Mouse (Mus musculus) heart, postnatal 0 days (tissue): ENCODE measurements around the gene Gm11549. TPM values are rescaled to one million over a fixed set of nuclear protein-coding genes. Genes with fewer than 3 reads are reported as not detected.
A peak's percentile ranks its signal among the peaks of the same experiment; 100 is the strongest.

Experiments used
- ATAC-seq: fragments of 200-750 bp; cut with Nextera tagmentation; 2 replicates; pipeline ENCODE4 v1.8.0; 2017; ENCODE audit warnings: low read depth, moderate number of reproducible peaks, moderate library complexity; ENCODE audit not compliant: insufficient read depth
- DNase-seq: peaks from one replicate; pipeline ENCODE4 v3.0.0-alpha.2; 2016; ENCODE audit warnings: low spot score
- H3K27ac ChIP-seq: fragments of 300-500 bp; sonication (generic); 2 replicates; pipeline ENCODE4 v1.5.1; 2014; ENCODE audit warnings: low read depth, mild to moderate bottlenecking
- H3K27me3 ChIP-seq: fragments of 300-500 bp; sonication (generic); 2 replicates; pipeline ENCODE4 v1.6.1; 2014; ENCODE audit warnings: low read length, mixed read lengths; ENCODE audit not compliant: control insufficient read depth, insufficient read depth
- H3K36me3 ChIP-seq: fragments of 300-500 bp; sonication (generic); replicated peaks from 2 replicates; pipeline ENCODE4 v1.6.1; 2014; ENCODE audit warnings: low read length, mixed read lengths; ENCODE audit not compliant: control insufficient read depth, insufficient read depth
- H3K4me1 ChIP-seq: fragments of 300-500 bp; sonication (generic); 2 replicates; pipeline ENCODE4 v1.6.1; 2014; ENCODE audit warnings: antibody characterized with exemption; ENCODE audit not compliant: control insufficient read depth, insufficient read depth
- H3K4me2 ChIP-seq: fragments of 300-500 bp; sonication (generic); 2 replicates; pipeline ENCODE4 v1.6.1; 2014; ENCODE audit warnings: low read depth, mild to moderate bottlenecking, low read length, moderate library complexity
- H3K4me3 ChIP-seq: fragments of 300-500 bp; sonication (generic); 2 replicates; pipeline ENCODE4 v1.5.1; 2014; ENCODE audit warnings: low read depth, low read length
- H3K9ac ChIP-seq: fragments of 300-500 bp; sonication (generic); replicated peaks from 2 replicates; pipeline ENCODE4 v1.6.1; 2014; ENCODE audit warnings: low read depth, low read length, mixed read lengths
- H3K9me3 ChIP-seq: fragments of 300-500 bp; sonication (generic); replicated peaks from 2 replicates; pipeline ENCODE4 v1.6.1; 2016; ENCODE audit warnings: low read length; ENCODE audit not compliant: control insufficient read depth
- CTCF ChIP-seq: IDR thresholded peaks from 2 replicates; pipeline ENCODE4 v1.5.1; 2016; ENCODE audit warnings: antibody characterized with exemption, control low read depth, low read depth
- EP300 ChIP-seq: IDR thresholded peaks from 2 replicates; pipeline ENCODE4 v1.6.1; 2016; ENCODE audit warnings: antibody characterized with exemption, low read depth
- WGBS: fragments of 180-500 bp; shearing (Covaris S2); extraction: QIAGEN DNeasy Blood & Tissue Kit; methylation state at CpG from one replicate; pipeline ENCODE4 v1.1.7; 2014; 5-methylcytosine and 5-hydroxymethylcytosine counted together
- polyA plus RNA-seq: library from polyadenylated mRNA; unstranded; fragments of >200 nt; fragmentation: Nextera tagmentation; extraction: Ambion mirVana; gene quantifications from 2 replicates; pipeline ENCODE4 v1.2.1, GENCODE M21; 2015
- total RNA-seq: library from RNA; depleted of rRNA; stranded (reverse); fragments of >200 nt; gene quantifications from 2 replicates; pipeline ENCODE4 v1.2.3, GENCODE M21; 2014; ENCODE audit warnings: low replicate concordance

The Gm11549 gene
- total and polyA plus RNA-seq, 2 experiments from 2014 or later: 0.26 TPM; not detected in 1

- ATAC-seq (peak; percentile 94), DNase-seq (peak; percentile 79)
- H3K36me3 ChIP-seq: peaks cover 30% of the 10 kb centered on the region
- peak within 1 kb of the TSS; percentile 58 for H3K9ac ChIP-seq
- H3K4me3 ChIP-seq: peak within 1 kb of the TSS; percentile 61
- under 1% methylated on average over 39 of the region's 39 CpGs for WGBS
- no peak for TF ChIP-seq EP300
- 0 out of 2 replicates have a peak, but pooled peaks have one; percentile 0 for TF ChIP-seq CTCF
- H3K9me3 ChIP-seq: no peaks in the 10 kb centered on the region
- 0 out of 2 replicates have a peak within 1 kb of the TSS, but pooled peaks have one; percentile 5 for H3K27ac ChIP-seq
- no peaks in the 10 kb centered on the region for H3K27me3 ChIP-seq
- H3K4me2 ChIP-seq: peak within 1 kb of the TSS; percentile 78
- no peaks in the 10 kb centered on the region for H3K4me1 ChIP-seq
Observed at GRCm38 (mm10) chr3:36552406-36553047, 30.9 kb upstream of the Gm11549 start, which contains the start of gene Exosc9. TSS of gene Exosc9 (plus strand) at chr3:36552606.

GRCm38 (mm10) chr3:36551851-36552384, 30.3 kb upstream of the Gm11549 start:
- peak; percentile 62 for ATAC-seq
- Histone ChIP-seq H3K27ac (0 out of 2 replicates have a peak overlapping the region, but pooled peaks have one; percentile 5), H3K4me2 (peak overlapping the region; percentile 78), H3K4me1 (no peaks in the 10 kb centered on the region), H3K9me3 (no peaks in the 10 kb centered on the region), H3K9ac (peak overlapping the region; percentile 58), H3K4me3 (peak overlapping the region; percentile 61), H3K27me3 (no peaks in the 10 kb centered on the region), H3K36me3 (peaks cover 24% of the 10 kb centered on the region)
- no peak for TF ChIP-seq EP300
- TF ChIP-seq CTCF: no peak
- 22% methylated on average over 12 of the region's 12 CpGs for WGBS
- DNase-seq: peak; percentile 41

GRCm38 (mm10) chr3:36551343-36551742, 29.7 kb upstream of the Gm11549 start:
- Histone ChIP-seq H3K9ac (peak overlapping the region; percentile 25), H3K27me3 (no peaks in the 10 kb centered on the region), H3K4me2 (peak overlapping the region; percentile 78), H3K4me1 (no peaks in the 10 kb centered on the region), H3K27ac (no peak overlapping the region), H3K9me3 (no peaks in the 10 kb centered on the region), H3K36me3 (peaks cover 19% of the 10 kb centered on the region), H3K4me3 (0 out of 2 replicates have a peak overlapping the region, but pooled peaks have one; percentile 61)
- no peak for DNase-seq
- TF ChIP-seq EP300 (no peak), CTCF (no peak)
- WGBS: 51% methylated on average over 9 of the region's 9 CpGs
- no peak for ATAC-seq

GRCm38 (mm10) chr3:36544961-36545360, 23.3 kb upstream of the Gm11549 start:
- Histone ChIP-seq H3K4me2 (no peak overlapping the region), H3K27me3 (no peaks in the 10 kb centered on the region), H3K36me3 (no peaks in the 10 kb centered on the region), H3K9me3 (no peaks in the 10 kb centered on the region), H3K4me3 (no peak overlapping the region), H3K9ac (no peak overlapping the region), H3K4me1 (no peaks in the 10 kb centered on the region), H3K27ac (no peak overlapping the region)
- no peak for ATAC-seq
- WGBS: 73% methylated on average over 3 of the region's 3 CpGs
- TF ChIP-seq EP300 (no peak), CTCF (no peak)
- no peak for DNase-seq

GRCm38 (mm10) chr3:36541399-36541798, 19.8 kb upstream of the Gm11549 start:
- H3K4me1 ChIP-seq: no peaks in the 10 kb centered on the region
- 80% methylated on average over 2 of the region's 2 CpGs for WGBS

More at GRCm38 (mm10) chr3:36541399-36541798, 19.8 kb upstream of the Gm11549 start:
- no peak for DNase-seq
- Histone ChIP-seq H3K27ac (no peak overlapping the region), H3K4me3 (no peak overlapping the region), H3K27me3 (no peaks in the 10 kb centered on the region), H3K36me3 (no peaks in the 10 kb centered on the region), H3K9me3 (no peaks in the 10 kb centered on the region), H3K9ac (no peak overlapping the region), H3K4me2 (no peak overlapping the region)
- TF ChIP-seq CTCF (no peak), EP300 (no peak)
- no peak for ATAC-seq
